Mouse (Mus musculus) neural tube, embryonic 12.5 days (tissue): ENCODE measurements around the gene Pitpnm2. TPM values are rescaled to one million over a fixed set of nuclear protein-coding genes. Genes with fewer than 3 reads are reported as not detected.

Source experiments
- ATAC-seq: fragments of 200-750 bp; cut with Nextera tagmentation; 2 replicates; pipeline ENCODE4 v1.8.0; 2017; ENCODE audit warnings: low read depth, mild to moderate bottlenecking, moderate TSS enrichment, moderate library complexity; ENCODE audit not compliant: low FRiP score
- H3K27ac ChIP-seq: fragments of 300-500 bp; sonication (generic); 2 replicates; pipeline ENCODE4 v1.5.1; 2016
- H3K27me3 ChIP-seq: fragments of 300-500 bp; sonication (generic); replicated peaks from 2 replicates; pipeline ENCODE4 v1.6.1; 2016; ENCODE audit warnings: mild to moderate bottlenecking
- H3K36me3 ChIP-seq: fragments of 300-500 bp; sonication (generic); 2 replicates; pipeline ENCODE4 v1.6.1; 2016; ENCODE audit warnings: mild to moderate bottlenecking
- H3K4me1 ChIP-seq: fragments of 300-500 bp; sonication (generic); 2 replicates; pipeline ENCODE4 v1.6.1; 2016
- H3K4me2 ChIP-seq: fragments of 300-500 bp; sonication (generic); replicated peaks from 2 replicates; pipeline ENCODE4 v1.6.1; 2016; ENCODE audit warnings: mild to moderate bottlenecking
- H3K4me3 ChIP-seq: fragments of 300-500 bp; sonication (generic); 2 replicates; pipeline ENCODE4 v1.5.1; 2016
- H3K9ac ChIP-seq: fragments of 300-500 bp; sonication (generic); 2 replicates; pipeline ENCODE4 v1.6.1; 2016; ENCODE audit warnings: mild to moderate bottlenecking
- H3K9me3 ChIP-seq: fragments of 300-500 bp; sonication (generic); 2 replicates; pipeline ENCODE4 v1.6.1; 2016; ENCODE audit warnings: mild to moderate bottlenecking
- WGBS: fragments of 180-500 bp; shearing (Covaris S2); methylation state at CpG from one replicate; pipeline ENCODE4 v1.1.7; 2016; 5-methylcytosine and 5-hydroxymethylcytosine counted together
- polyA plus RNA-seq: library from polyadenylated mRNA; unstranded; fragments of >200 nt; fragmentation: Nextera tagmentation; extraction: Ambion mirVana; gene quantifications from 2 replicates; pipeline ENCODE4 v1.2.1, GENCODE M21; 2016

Gene Pitpnm2
- polyA plus RNA-seq, 1 experiment from 2014 or later = 7.4 TPM

DNA sequence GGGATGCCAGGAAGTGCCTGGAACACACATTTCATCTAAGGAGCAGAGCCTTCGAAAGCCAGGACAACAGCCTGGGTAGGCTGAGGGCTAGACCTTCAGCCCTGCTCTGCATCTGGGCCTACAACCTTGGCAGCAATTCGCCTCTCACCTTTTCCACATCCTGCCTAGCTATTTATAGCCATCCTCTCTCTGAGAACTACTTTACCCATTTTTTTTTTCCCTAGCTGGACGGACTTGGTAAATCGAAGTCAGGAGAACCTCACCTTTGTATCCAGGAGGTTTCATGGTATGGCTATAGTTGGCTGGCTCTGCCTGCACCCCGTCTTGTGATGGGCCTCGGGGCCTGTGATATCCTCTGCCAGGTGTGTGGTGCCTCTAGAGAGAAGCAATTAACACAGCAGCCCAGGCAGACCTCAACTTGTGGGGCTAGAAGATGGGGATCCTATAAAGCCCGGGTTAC, 57.3 kb downstream of the Pitpnm2 start:
- no peak overlapping the region for H3K27ac ChIP-seq
- H3K9me3 ChIP-seq = no peaks in the 10 kb centered on the region
- no peak overlapping the region for H3K4me2 ChIP-seq
- peaks cover 25% of the 10 kb centered on the region for H3K4me1 ChIP-seq
- no peaks in the 10 kb centered on the region for H3K27me3 ChIP-seq
- no peak for ATAC-seq
- H3K9ac ChIP-seq = no peak overlapping the region
- WGBS = 86% methylated on average over 7 of the region's 7 CpGs
- no peaks in the 10 kb centered on the region for H3K36me3 ChIP-seq
- H3K4me3 ChIP-seq = no peak overlapping the region

DNA sequence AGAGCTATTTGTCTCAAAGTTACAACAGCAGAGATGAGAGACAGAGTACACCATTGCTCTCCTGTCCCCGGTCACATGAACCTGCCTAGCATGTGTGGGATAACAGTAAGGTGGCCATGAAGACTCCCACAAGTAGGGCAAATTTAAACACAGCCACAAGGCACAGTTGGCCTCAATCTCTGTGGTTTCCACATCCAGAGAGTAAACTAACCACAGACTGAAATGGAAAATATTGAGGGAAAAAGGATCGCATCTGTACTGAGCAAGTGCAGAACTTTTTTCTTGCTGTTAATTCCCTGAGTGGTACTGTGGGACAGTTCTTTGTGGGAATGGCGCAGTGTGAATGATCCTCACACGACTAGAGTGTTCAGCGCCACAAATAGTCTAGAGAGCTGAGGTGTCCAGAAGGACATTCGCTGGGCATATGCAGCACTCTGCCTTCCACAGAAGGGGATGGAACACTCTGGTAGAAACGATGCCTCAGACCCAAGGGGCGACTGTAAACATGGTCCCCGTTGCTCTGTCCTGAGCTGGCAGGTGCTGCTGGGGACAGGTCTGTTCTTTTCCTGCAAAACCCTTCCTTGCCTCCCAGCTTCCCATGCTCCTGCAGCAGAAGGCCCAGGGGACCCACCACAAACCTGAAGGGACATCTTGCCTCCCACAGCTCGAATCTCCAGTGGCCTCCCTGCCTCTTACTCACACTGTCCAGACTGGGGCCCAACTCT, 59.3 kb downstream of the Pitpnm2 start:
- H3K4me3 ChIP-seq = no peak overlapping the region
- no peak overlapping the region for H3K27ac ChIP-seq
- H3K27me3 ChIP-seq = no peaks in the 10 kb centered on the region; the same call in 1 of the 2 replicates
- 88% methylated on average over 10 of the region's 10 CpGs for WGBS
- peaks cover 45% of the 10 kb centered on the region for H3K4me1 ChIP-seq
- no peaks in the 10 kb centered on the region for H3K36me3 ChIP-seq
- H3K9ac ChIP-seq = no peak overlapping the region
- ATAC-seq = no peak
- H3K4me2 ChIP-seq = no peak overlapping the region
- H3K9me3 ChIP-seq = no peaks in the 10 kb centered on the region

GRCm38 (mm10) chr5:124189572-124189981, 60.0 kb downstream of the Pitpnm2 start:
- WGBS = 91% methylated on average over 4 of the region's 4 CpGs
- Histone ChIP-seq H3K9me3 (no peaks in the 10 kb centered on the region), H3K36me3 (no peaks in the 10 kb centered on the region), H3K4me3 (no peak overlapping the region), H3K27me3 (no peaks in the 10 kb centered on the region; the same call in 1 of the 2 replicates), H3K4me1 (peaks cover 52% of the 10 kb centered on the region), H3K27ac (no peak overlapping the region), H3K9ac (no peak overlapping the region), H3K4me2 (no peak overlapping the region)
- ATAC-seq = no peak

GRCm38 (mm10) chr5:124187508-124188311, 61.9 kb downstream of the Pitpnm2 start:
- WGBS = 48% methylated on average over 12 of the region's 12 CpGs
- Histone ChIP-seq H3K27me3 (no peaks in the 10 kb centered on the region; the same call in 1 of the 2 replicates), H3K9me3 (no peaks in the 10 kb centered on the region), H3K4me1 (peaks cover 46% of the 10 kb centered on the region), H3K27ac (no peak overlapping the region), H3K9ac (peak overlapping the region; percentile 56), H3K36me3 (no peaks in the 10 kb centered on the region), H3K4me2 (peak overlapping the region; percentile 60), H3K4me3 (no peak overlapping the region)
- 0 out of 2 replicates have a peak, but pooled peaks have one; percentile 21 for ATAC-seq

GRCm38 (mm10) chr5:124186981-124187507, 62.5 kb downstream of the Pitpnm2 start:
- ATAC-seq = peak; percentile 76
- H3K4me1 ChIP-seq = peaks cover 42% of the 10 kb centered on the region
- no peaks in the 10 kb centered on the region; the same call in 1 of the 2 replicates for H3K27me3 ChIP-seq
- WGBS = 7% methylated on average over 22 of the region's 22 CpGs
- H3K4me3 ChIP-seq = peak overlapping the region; percentile 22; the same call in 1 of the 2 replicates
- H3K4me2 ChIP-seq = peak overlapping the region; percentile 60
- H3K36me3 ChIP-seq = no peaks in the 10 kb centered on the region
- no peaks in the 10 kb centered on the region for H3K9me3 ChIP-seq
- H3K9ac ChIP-seq = peak overlapping the region; percentile 56
- H3K27ac ChIP-seq = no peak overlapping the region

DNA sequence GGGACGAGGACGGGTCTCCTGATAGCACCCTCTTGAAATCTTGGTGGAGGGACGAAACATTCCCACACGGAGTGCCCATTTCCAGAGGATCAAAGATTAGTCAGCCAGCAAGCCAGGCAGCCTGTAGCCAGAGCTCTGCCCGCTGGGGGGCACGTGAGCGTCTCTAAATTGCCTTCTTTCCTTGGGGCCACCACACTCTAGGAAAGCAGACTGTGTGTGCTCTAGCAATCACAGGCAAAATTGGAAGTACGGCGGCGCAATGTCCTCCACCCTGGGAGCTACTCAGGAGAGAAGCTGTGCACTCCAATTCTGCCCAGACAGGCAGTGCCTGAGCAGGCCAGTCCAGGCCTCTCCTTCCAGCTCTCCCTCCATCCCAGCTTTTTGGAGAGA, 63.1 kb downstream of the Pitpnm2 start:
- 50% methylated on average over 10 of the region's 10 CpGs for WGBS
- H3K9ac ChIP-seq = 0 out of 2 replicates have a peak overlapping the region, but pooled peaks have one; percentile 56

DNA sequence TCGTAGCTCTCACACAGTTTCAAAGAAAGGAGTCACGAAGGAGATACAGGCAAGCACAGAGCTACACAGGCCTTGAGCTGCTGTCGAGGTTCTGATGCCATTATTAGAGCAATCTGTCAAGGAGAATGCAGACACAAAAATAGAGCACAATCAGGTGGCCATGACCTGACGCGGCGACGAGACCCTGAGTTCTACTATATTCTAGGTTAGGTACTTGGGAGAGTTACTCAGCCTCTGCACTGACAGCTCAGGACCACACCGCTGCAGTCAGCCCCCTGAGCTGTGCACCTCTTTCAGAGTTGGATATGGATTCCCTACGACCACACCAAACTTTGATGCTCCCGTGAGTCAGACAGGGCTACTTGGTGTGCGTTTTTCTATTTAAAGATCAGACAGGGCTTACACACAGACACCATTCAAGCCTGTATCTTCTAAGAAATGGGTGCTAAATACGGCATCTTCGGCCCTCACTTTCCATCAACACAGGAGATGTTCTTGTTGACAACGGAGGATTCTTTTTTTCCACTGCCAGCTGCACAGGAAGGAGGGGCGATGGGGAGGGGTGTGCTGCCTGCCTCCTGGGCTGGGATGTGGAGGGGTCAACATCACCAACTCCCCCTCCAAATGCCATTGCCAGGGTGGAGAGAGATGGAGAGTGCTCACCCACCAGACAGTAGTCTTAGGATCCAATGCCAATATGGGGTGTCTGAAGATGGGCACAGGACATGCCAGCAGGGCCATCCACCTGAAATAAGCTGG, 63.7 kb downstream of the Pitpnm2 start:
- Histone ChIP-seq H3K27me3 (no peaks in the 10 kb centered on the region; the same call in 1 of the 2 replicates), H3K27ac (peak overlapping the region; percentile 53; the same call in 1 of the 2 replicates), H3K9me3 (no peaks in the 10 kb centered on the region), H3K4me1 (peaks cover 42% of the 10 kb centered on the region), H3K36me3 (no peaks in the 10 kb centered on the region), H3K9ac (peak overlapping the region; percentile 45; the same call in 1 of the 2 replicates), H3K4me3 (0 out of 2 replicates have a peak overlapping the region, but pooled peaks have one; percentile 19), H3K4me2 (peak overlapping the region; percentile 60)
- ATAC-seq = no peak
- 62% methylated on average over 15 of the region's 15 CpGs for WGBS

More for the DNA sequence above, 63.1 kb downstream of the Pitpnm2 start:
- Histone ChIP-seq H3K4me2 (peak overlapping the region; percentile 60), H3K27me3 (no peaks in the 10 kb centered on the region; the same call in 1 of the 2 replicates), H3K4me3 (peak overlapping the region; percentile 22; the same call in 1 of the 2 replicates), H3K9me3 (no peaks in the 10 kb centered on the region), H3K4me1 (peaks cover 42% of the 10 kb centered on the region), H3K36me3 (no peaks in the 10 kb centered on the region), H3K27ac (no peak overlapping the region)
- peak; percentile 22; the same call in 1 of the 2 replicates for ATAC-seq

- Histone ChIP-seq H3K9me3 (no peaks in the 10 kb centered on the region), H3K36me3 (no peaks in the 10 kb centered on the region), H3K4me1 (peaks cover 42% of the 10 kb centered on the region), H3K27me3 (no peaks in the 10 kb centered on the region; the same call in 1 of the 2 replicates), H3K27ac (peak overlapping the region; percentile 53; the same call in 1 of the 2 replicates), H3K4me3 (0 out of 2 replicates have a peak overlapping the region, but pooled peaks have one; percentile 19), H3K9ac (peak overlapping the region; percentile 45; the same call in 1 of the 2 replicates), H3K4me2 (peak overlapping the region; percentile 60)
- no peak for ATAC-seq
- WGBS = 13% methylated on average over 15 of the region's 15 CpGs
Observed at GRCm38 (mm10) chr5:124184898-124185701, 64.5 kb downstream of the Pitpnm2 start.

GRCm38 (mm10) chr5:124184191-124184590, 65.4 kb downstream of the Pitpnm2 start:
- no peak for ATAC-seq
- H3K27ac ChIP-seq = no peak overlapping the region
- H3K4me2 ChIP-seq = peak overlapping the region; percentile 60

DNA sequence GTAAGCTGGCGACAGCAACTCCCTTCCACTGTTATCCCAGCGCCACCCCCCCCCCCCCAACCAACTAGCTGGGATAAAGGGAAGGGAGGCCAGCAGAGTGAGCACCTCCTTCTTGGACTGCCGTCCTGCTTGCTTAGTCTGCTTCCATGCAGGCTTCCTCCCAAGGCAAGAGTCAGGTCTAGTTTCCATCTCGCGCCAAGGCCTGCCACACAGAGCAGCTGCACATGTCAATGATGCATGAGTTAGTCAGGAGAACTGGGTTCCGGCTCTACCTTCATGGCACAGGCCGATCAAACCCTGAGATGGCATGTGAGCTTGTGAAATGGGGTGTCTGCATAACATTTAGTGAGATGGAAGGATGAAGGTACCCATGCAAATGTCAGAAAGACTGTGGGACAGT, 66.9 kb downstream of the Pitpnm2 start:
- Histone ChIP-seq H3K4me3 (no peak overlapping the region), H3K36me3 (no peaks in the 10 kb centered on the region), H3K4me2 (no peak overlapping the region), H3K27me3 (no peaks in the 10 kb centered on the region; the same call in 1 of the 2 replicates), H3K27ac (no peak overlapping the region), H3K9me3 (no peaks in the 10 kb centered on the region), H3K9ac (no peak overlapping the region), H3K4me1 (peaks cover 38% of the 10 kb centered on the region)
- 87% methylated on average over 7 of the region's 7 CpGs for WGBS
- ATAC-seq = no peak

More at GRCm38 (mm10) chr5:124184191-124184590, 65.4 kb downstream of the Pitpnm2 start:
- Histone ChIP-seq H3K9ac (0 out of 2 replicates have a peak overlapping the region, but pooled peaks have one; percentile 45), H3K4me3 (no peak overlapping the region), H3K4me1 (peaks cover 42% of the 10 kb centered on the region), H3K9me3 (no peaks in the 10 kb centered on the region), H3K27me3 (no peaks in the 10 kb centered on the region; the same call in 1 of the 2 replicates), H3K36me3 (no peaks in the 10 kb centered on the region)
- WGBS = 83% methylated on average over 3 of the region's 3 CpGs
